Mouse (Mus musculus): Measurements from ENCODE around the gene Greb1. TPM values are rescaled to one million over a fixed set of nuclear protein-coding genes. Genes with fewer than 3 reads are reported as not detected.
A peak's percentile ranks its signal among the peaks of the same experiment; 100 is the strongest.

The Greb1 gene
- total and polyA plus RNA-seq, 3 experiments = not detected

- no peak overlapping the region for H3K27ac ChIP-seq (ENCODE audit: control insufficient read depth, low read depth, low read length)
- TF ChIP-seq ZMIZ1 (IDR thresholded peaks at IDR 0.05; ENCODE audit: low read depth, low read length) = no peak
- no peak for TF ChIP-seq RAD21 (IDR thresholded peaks at IDR 0.05; ENCODE audit: low read depth, low read length)
- TF ChIP-seq ZC3H11A (IDR thresholded peaks at IDR 0.05; ENCODE audit: low read depth, low read length) = no peak
- no peak for TF ChIP-seq KAT2A (conservative IDR thresholded peaks at IDR 0.05; ENCODE audit: low read depth, low read length)
- no peak for TF ChIP-seq JUND (IDR thresholded peaks at IDR 0.05; ENCODE audit: low read depth, low read length)
- no peak for TF ChIP-seq EP300 (IDR thresholded peaks at IDR 0.05; ENCODE audit: low read depth in 1 of 2, low read length in 2 of 2)
- TF ChIP-seq UBTF (IDR thresholded peaks at IDR 0.05; ENCODE audit: borderline replicate concordance, insufficient read depth, low read depth, low read length) = no peak
- no peak for TF ChIP-seq POLR2AphosphoS2 (IDR thresholded peaks at IDR 0.05; ENCODE audit: low read length)
- TF ChIP-seq MXI1 (IDR thresholded peaks at IDR 0.05; ENCODE audit: low read depth, low read length) = no peak
- no peak for TF ChIP-seq MAZ (IDR thresholded peaks at IDR 0.05; ENCODE audit: low read depth, low read length)
- H3K36me3 ChIP-seq (ENCODE audit: control insufficient read depth in 1 of 2, insufficient read depth in 2 of 2, low read length in 2 of 2) = no peaks in the 10 kb centered on the region
- no peak for DNase-seq (ENCODE audit: low read depth, low spot score)
- no peak overlapping the region for H3K4me3 ChIP-seq (ENCODE audit: control insufficient read depth in 1 of 2, insufficient read depth in 1 of 2, low read depth in 2 of 2, low read length in 2 of 2)
- no peaks in the 10 kb centered on the region for H3K79me2 ChIP-seq (ENCODE audit: control insufficient read depth, insufficient read depth, low read length, poor library complexity)
- H3K9me3 ChIP-seq (replicated peaks; ENCODE audit: insufficient read depth, low read length) = no peaks in the 10 kb centered on the region
- H3K9ac ChIP-seq (ENCODE audit: control insufficient read depth, low read depth, low read length, poor library complexity, severe bottlenecking) = no peak overlapping the region
- no peaks in the 10 kb centered on the region; a peak in 2 of 4 replicates for H3K27me3 ChIP-seq (ENCODE audit: control insufficient read depth in 1 of 2, insufficient read depth in 2 of 2, low read length in 2 of 2)
- H3K4me1 ChIP-seq (ENCODE audit: control insufficient read depth in 1 of 2, insufficient read depth in 2 of 2, low read length in 2 of 2) = no peaks in the 10 kb centered on the region
These were observed 131.5 kb downstream of the Greb1 start for GRCm38 (mm10) chr12:16669176-16669575.

GRCm38 (mm10) chr12:16665022-16665421 lies 135.7 kb downstream of the Greb1 start:
- Histone ChIP-seq H3K4me3 (ENCODE audit: control insufficient read depth in 1 of 2, insufficient read depth in 1 of 2, low read depth in 2 of 2, low read length in 2 of 2) (no peak overlapping the region), H3K4me1 (ENCODE audit: control insufficient read depth in 1 of 2, insufficient read depth in 2 of 2, low read length in 2 of 2) (no peaks in the 10 kb centered on the region), H3K36me3 (ENCODE audit: control insufficient read depth in 1 of 2, insufficient read depth in 2 of 2, low read length in 2 of 2) (no peaks in the 10 kb centered on the region), H3K9me3 (replicated peaks; ENCODE audit: insufficient read depth, low read length) (no peaks in the 10 kb centered on the region), H3K27ac (ENCODE audit: control insufficient read depth, low read depth, low read length) (no peak overlapping the region), H3K27me3 (ENCODE audit: control insufficient read depth in 1 of 2, insufficient read depth in 2 of 2, low read length in 2 of 2) (no peaks in the 10 kb centered on the region; a peak in 2 of 4 replicates), H3K79me2 (ENCODE audit: control insufficient read depth, insufficient read depth, low read length, poor library complexity) (no peaks in the 10 kb centered on the region), H3K9ac (ENCODE audit: control insufficient read depth, low read depth, low read length, poor library complexity, severe bottlenecking) (no peak overlapping the region)
- TF ChIP-seq TAL1 (IDR thresholded peaks at IDR 0.05; ENCODE audit: low read length) (no peak), ZMIZ1 (IDR thresholded peaks at IDR 0.05; ENCODE audit: low read depth, low read length) (no peak), USF1 (IDR thresholded peaks at IDR 0.05; ENCODE audit: low read depth, low read length) (no peak), SMC3 (IDR thresholded peaks at IDR 0.05; ENCODE audit: low read depth, low read length) (no peak), MXI1 (IDR thresholded peaks at IDR 0.05; ENCODE audit: low read depth, low read length) (no peak), MEF2A (IDR thresholded peaks at IDR 0.05; ENCODE audit: extremely low read depth, insufficient replicate concordance, low read depth, low read length, poor library complexity, severe bottlenecking) (no peak), JUND (IDR thresholded peaks at IDR 0.05; ENCODE audit: low read depth, low read length) (no peak), RAD21 (IDR thresholded peaks at IDR 0.05; ENCODE audit: low read depth, low read length) (no peak), UBTF (IDR thresholded peaks at IDR 0.05; ENCODE audit: borderline replicate concordance, insufficient read depth, low read depth, low read length) (no peak), POLR2AphosphoS2 (IDR thresholded peaks at IDR 0.05; ENCODE audit: low read length) (no peak), TBP (IDR thresholded peaks at IDR 0.05; ENCODE audit: low read depth, low read length) (no peak), MYB (IDR thresholded peaks at IDR 0.05; ENCODE audit: low read depth, low read length) (no peak), SIN3A (IDR thresholded peaks at IDR 0.05; ENCODE audit: low read length) (no peak)
- DNase-seq (ENCODE audit: low read depth, low spot score) = peak; percentile 7
